In genomic region chr19:16009746-16010337, GRCm38 (mm10) we compare ENCODE assay signal across 19 mouse cellular contexts. TPM values are rescaled to one million over a fixed set of nuclear protein-coding genes. Genes with fewer than 3 reads are reported as not detected.
DNase-seq lines count a peak whose midpoint lies in the region; ATAC-seq and TF ChIP-seq lines count a peak whose summit lies in the region.
"Had no signal": no experiment of that assay in that cellular context is flagged by ENCODE, and none has a peak within 500 bp of the region (broad histone marks: within the 10 kb centered on the region; RNA-seq: fewer than 3 reads in every experiment).

No protein-coding gene starts in this region.

- H3K79me2 ChIP-seq in macrophage (ENCODE audit: inconsistent target), result no peaks in the 10 kb centered on the region

- H3K4me1 ChIP-seq in forebrain, embryonic 13.5 days, result peaks cover 7% of the 10 kb centered on the region
- no peaks in the 10 kb centered on the region for H3K4me1 ChIP-seq in forebrain, postnatal 0 days (ENCODE audit: insufficient read depth)
- H3K4me1 ChIP-seq in midbrain, embryonic 12.5 days, result peaks cover 9% of the 10 kb centered on the region; the same call in 1 of the 2 replicates
- 0 out of 2 replicates have a peak, but pooled peaks cover 2% of the 10 kb centered on the region for H3K4me1 ChIP-seq in midbrain, embryonic 10.5 days
- 0 out of 2 replicates have a peak, but pooled peaks cover 2% of the 10 kb centered on the region for H3K4me1 ChIP-seq in neural tube, embryonic 15.5 days
- H3K4me1 ChIP-seq: embryonic facial prominence, embryonic 12.5 days; stomach, embryonic 15.5 days had no signal

- DNase-seq in forebrain, postnatal 0 days, result no peak
- no peak for DNase-seq in midbrain, embryonic 10.5 days (ENCODE audit: low spot score)
- DNase-seq in gastrocnemius, postnatal 10 days, result no peak
- no peak for DNase-seq in spleen, postnatal 10 days (ENCODE audit: low spot score in 2 of 2)
- DNase-seq: adrenal gland, adult 2 months; cerebellum, adult 18-20 months; cerebellum, postnatal 36 days; heart, postnatal 4 days; kidney, postnatal 25 days; layer of hippocampus, adult 9-11 months; liver, postnatal 0 days; lung, postnatal 14 days; thymus, adult 2 months had no signal

- peak; percentile 92 for ATAC-seq in forebrain, embryonic 13.5 days
- no peak for ATAC-seq in forebrain, postnatal 0 days
- peak; percentile 93 for ATAC-seq in midbrain, embryonic 12.5 days (ENCODE audit: low FRiP score, low read depth)
- peak; percentile 66 for ATAC-seq in neural tube, embryonic 15.5 days (ENCODE audit: low FRiP score)
- ATAC-seq: liver, postnatal 0 days had no signal

- no peaks in the 10 kb centered on the region for H3K27me3 ChIP-seq in forebrain, embryonic 13.5 days
- no peaks in the 10 kb centered on the region for H3K27me3 ChIP-seq in forebrain, postnatal 0 days (ENCODE audit: insufficient read depth, low read length)
- no peaks in the 10 kb centered on the region for H3K27me3 ChIP-seq in midbrain, embryonic 12.5 days
- H3K27me3 ChIP-seq in midbrain, embryonic 10.5 days (ENCODE audit: low read depth, poor library complexity, severe bottlenecking), result no peaks in the 10 kb centered on the region
- H3K27me3 ChIP-seq in neural tube, embryonic 15.5 days (replicated peaks), result no peaks in the 10 kb centered on the region
- H3K27me3 ChIP-seq: embryonic facial prominence, embryonic 12.5 days; stomach, embryonic 15.5 days had no signal

- H3K36me3 ChIP-seq in forebrain, embryonic 13.5 days (ENCODE audit: poor library complexity, severe bottlenecking), result no peaks in the 10 kb centered on the region
- H3K36me3 ChIP-seq in forebrain, postnatal 0 days (ENCODE audit: insufficient read depth), result no peaks in the 10 kb centered on the region
- H3K36me3 ChIP-seq in midbrain, embryonic 12.5 days, result no peaks in the 10 kb centered on the region
- no peaks in the 10 kb centered on the region for H3K36me3 ChIP-seq in midbrain, embryonic 10.5 days
- H3K36me3 ChIP-seq in macrophage (ENCODE audit: inconsistent target), result no peaks in the 10 kb centered on the region
- H3K36me3 ChIP-seq in neural tube, embryonic 15.5 days, result no peaks in the 10 kb centered on the region
- H3K36me3 ChIP-seq: embryonic facial prominence, embryonic 12.5 days; stomach, embryonic 15.5 days had no signal

- TF ChIP-seq CTCF in forebrain, postnatal 0 days (IDR thresholded peaks at IDR 0.05; ENCODE audit: low read depth), result no peak

- H3K9me3 ChIP-seq in forebrain, embryonic 13.5 days (replicated peaks), result no peaks in the 10 kb centered on the region
- H3K9me3 ChIP-seq in forebrain, postnatal 0 days (ENCODE audit: low read length), result no peaks in the 10 kb centered on the region
- H3K9me3 ChIP-seq in midbrain, embryonic 12.5 days, result no peaks in the 10 kb centered on the region
- H3K9me3 ChIP-seq in midbrain, embryonic 10.5 days (replicated peaks), result no peaks in the 10 kb centered on the region
- H3K9me3 ChIP-seq in neural tube, embryonic 15.5 days (replicated peaks), result no peaks in the 10 kb centered on the region
- H3K9me3 ChIP-seq: embryonic facial prominence, embryonic 12.5 days; stomach, embryonic 15.5 days had no signal

- H3K4me3 ChIP-seq in forebrain, embryonic 13.5 days, result no peak overlapping the region
- no peak overlapping the region for H3K4me3 ChIP-seq in forebrain, postnatal 0 days (ENCODE audit: low read depth, low read length)
- H3K4me3 ChIP-seq in midbrain, embryonic 12.5 days, result no peak overlapping the region
- H3K4me3 ChIP-seq in midbrain, embryonic 10.5 days, result no peak overlapping the region
- no peak overlapping the region for H3K4me3 ChIP-seq in macrophage (ENCODE audit: inconsistent target)
- no peak overlapping the region for H3K4me3 ChIP-seq in neural tube, embryonic 15.5 days (replicated peaks)
- H3K4me3 ChIP-seq: embryonic facial prominence, embryonic 12.5 days; stomach, embryonic 15.5 days had no signal

- no peak overlapping the region for H3K4me2 ChIP-seq in forebrain, embryonic 13.5 days
- H3K4me2 ChIP-seq in forebrain, postnatal 0 days (ENCODE audit: low read depth), result no peak overlapping the region
- H3K4me2 ChIP-seq in midbrain, embryonic 12.5 days (replicated peaks), result no peak overlapping the region
- no peak overlapping the region for H3K4me2 ChIP-seq in neural tube, embryonic 15.5 days
- H3K4me2 ChIP-seq: embryonic facial prominence, embryonic 12.5 days; stomach, embryonic 15.5 days had no signal

- peak overlapping the region; percentile 74 for H3K27ac ChIP-seq in forebrain, embryonic 13.5 days
- no peak overlapping the region for H3K27ac ChIP-seq in forebrain, postnatal 0 days (ENCODE audit: low read depth, low read length)
- H3K27ac ChIP-seq in midbrain, embryonic 12.5 days (replicated peaks), result 0 out of 2 replicates have a peak overlapping the region, but pooled peaks have one; percentile 22
- H3K27ac ChIP-seq in midbrain, embryonic 10.5 days (replicated peaks), result no peak overlapping the region
- H3K27ac ChIP-seq in macrophage, result peak overlapping the region; percentile 85
- H3K27ac ChIP-seq in neural tube, embryonic 15.5 days (replicated peaks), result 0 out of 2 replicates have a peak overlapping the region, but pooled peaks have one; percentile 30
- H3K27ac ChIP-seq: embryonic facial prominence, embryonic 12.5 days; stomach, embryonic 15.5 days had no signal

- 44% methylated on average over 6 of the region's 6 CpGs for WGBS in forebrain, embryonic 13.5 days
- 35% methylated on average over 6 of the region's 6 CpGs for WGBS in forebrain, postnatal 0 days
- 60% methylated on average over 6 of the region's 6 CpGs for WGBS in midbrain, embryonic 12.5 days
- WGBS in midbrain, embryonic 10.5 days, result 87% methylated on average over 6 of the region's 6 CpGs
- 58% methylated on average over 6 of the region's 6 CpGs for WGBS in macrophage (ENCODE audit: missing documents)
- WGBS in neural tube, embryonic 15.5 days, result 36% methylated on average over 6 of the region's 6 CpGs

- H3K9ac ChIP-seq in forebrain, embryonic 13.5 days, result no peak overlapping the region
- no peak overlapping the region for H3K9ac ChIP-seq in forebrain, postnatal 0 days
- no peak overlapping the region for H3K9ac ChIP-seq in midbrain, embryonic 12.5 days (replicated peaks)
- H3K9ac ChIP-seq in neural tube, embryonic 15.5 days (replicated peaks), result no peak overlapping the region
- H3K9ac ChIP-seq: embryonic facial prominence, embryonic 12.5 days; liver, postnatal 0 days; stomach, embryonic 15.5 days had no signal

RNA-seq across cellular contexts. Expression of gene Cep78, which starts 25.1 kb away (rescaled TPM):
- 49.9 and 57.5 TPM in 2 replicates for polyA plus RNA-seq in forebrain, embryonic 13.5 days (2015; fragmentation: Nextera tagmentation; extraction: Ambion mirVana)
- total RNA-seq in forebrain, postnatal 0 days (2014; rRNA removed), result 25.3 and 27.0 TPM in 2 replicates
- 21.6 and 23.4 TPM in 2 replicates for polyA plus RNA-seq in forebrain, postnatal 0 days (2015; fragmentation: Nextera tagmentation; extraction: Ambion mirVana)
- polyA plus RNA-seq in midbrain, embryonic 12.5 days (2016; fragmentation: Nextera tagmentation; extraction: Ambion mirVana), result 49.6 and 54.8 TPM in 2 replicates
- polyA plus RNA-seq in midbrain, embryonic 10.5 days (2016; fragmentation: Nextera tagmentation; extraction: Ambion mirVana), result 53.9 and 59.4 TPM in 2 replicates
- 10 to 100 TPM in 15 of 26 experiments, 1 to 10 TPM in 11; 1.8 to 18.8 (median 12.6) TPM for total RNA-seq in macrophage (2018; cell fraction: chromatin; rRNA removed)
- 1 to 10 TPM; 1.3 to 4.7 (median 3.9) TPM for total RNA-seq in macrophage (2018; cell fraction: cytosol; rRNA removed)
- total RNA-seq in macrophage (2018; cell fraction: nucleus; rRNA removed), result 10 to 100 TPM in 5 of 26 experiments, 1 to 10 TPM in 21; 1.4 to 21.6 (median 7.9) TPM
- polyA plus RNA-seq in macrophage (2018), result 3.4 to 7.0 TPM (median 4.7 TPM) in 3 replicates
- polyA plus RNA-seq in neural tube, embryonic 15.5 days (2015; fragmentation: Nextera tagmentation; extraction: Ambion mirVana), result 25.7 and 25.9 TPM in 2 replicates
- 1 to 10 TPM; 3.6 to 4.3 TPM for total RNA-seq in gastrocnemius, postnatal 10 days (2021)

Comparison
In these comparisons a context has a peak if more than half of its experiments do, and no peak if none do; other contexts are left out.
1. H3K27ac ChIP-seq: peak in forebrain, embryonic 13.5 days (single experiment), midbrain, embryonic 12.5 days (single experiment), macrophage (single experiment) and neural tube, embryonic 15.5 days (single experiment); none in forebrain, postnatal 0 days (single experiment) and midbrain, embryonic 10.5 days (single experiment).